Mouse (Mus musculus): ENCODE measurements around the gene Gm10220. TPM values are rescaled to one million over a fixed set of nuclear protein-coding genes. Genes with fewer than 3 reads are reported as not detected.

Gm10220 gene
- polyA plus RNA-seq (2015; fragmentation: Nextera tagmentation; extraction: Ambion mirVana): not detected in 2 replicates

DNA sequence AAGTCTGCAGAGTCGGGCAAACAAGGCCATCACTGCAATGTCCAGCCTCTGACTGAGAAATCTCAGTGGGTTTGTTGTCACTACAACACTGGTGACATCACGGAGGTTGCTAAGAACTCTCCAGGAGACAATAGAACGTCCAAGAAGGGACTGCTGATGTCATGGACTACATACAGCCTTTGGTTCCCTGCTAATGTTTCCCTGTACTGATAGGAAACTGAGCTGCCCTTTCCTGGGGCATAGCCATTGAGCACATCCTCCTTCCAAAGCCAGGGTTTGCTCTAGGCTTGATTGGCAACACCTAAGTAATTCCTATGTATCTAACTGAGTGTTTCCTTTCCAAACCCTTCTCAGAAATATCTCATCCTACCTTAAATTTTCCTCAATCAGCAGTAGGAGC, at the start of gene Gm10220:
Gene Gm10220, minus strand, starts transcription at position 101 of the 400 bp plus-strand sequence.

GRCm38 (mm10) chr5:26105262-26105661, 16.0 kb downstream of the Gm10220 start, which contains the start of gene 5031410I06Rik:
5031410I06Rik (minus strand) TSS chr5:26105362.

DNA sequence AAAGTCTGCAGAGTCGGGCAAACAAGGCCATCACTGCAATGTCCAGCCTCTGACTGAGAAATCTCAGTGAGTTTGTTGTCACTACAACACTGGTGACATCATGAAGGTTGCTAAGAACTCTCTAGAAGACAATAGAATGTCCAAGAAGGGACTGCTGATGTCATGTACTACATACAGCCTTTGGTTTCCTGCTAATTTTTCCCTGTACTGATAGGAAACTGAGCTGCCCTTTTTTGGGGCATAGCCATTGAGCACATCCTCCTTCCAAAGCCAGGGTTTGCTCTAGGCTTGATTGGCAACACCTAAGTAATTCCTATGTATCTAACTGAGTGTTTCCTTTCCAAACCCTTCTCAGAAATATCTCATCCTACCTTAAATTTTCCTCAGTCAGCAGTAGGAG, 32.0 kb downstream of the Gm10220 start, which contains the start of gene Gm10471:
Gene Gm10471, minus strand, starts transcription at position 101 of the 400 bp plus-strand sequence.

Other genes starting within 250 kb of the Gm10220 start
- not detected in 2 replicates for gene Gm21663, start 179.0 kb downstream of the Gm10220 start, polyA plus RNA-seq (2015; fragmentation: Nextera tagmentation; extraction: Ambion mirVana)
- not detected in 2 replicates for gene Gm21671, start 167.0 kb downstream of the Gm10220 start, polyA plus RNA-seq (2015; fragmentation: Nextera tagmentation; extraction: Ambion mirVana)
- not detected in 2 replicates for gene Gm21680, start 148.8 kb downstream of the Gm10220 start, polyA plus RNA-seq (2015; fragmentation: Nextera tagmentation; extraction: Ambion mirVana)
- gene Gm21698, start 132.8 kb downstream of the Gm10220 start, polyA plus RNA-seq (2015; fragmentation: Nextera tagmentation; extraction: Ambion mirVana): not detected in 2 replicates
- not detected in 2 replicates for gene Gm1979, start 116.6 kb downstream of the Gm10220 start, polyA plus RNA-seq (2015; fragmentation: Nextera tagmentation; extraction: Ambion mirVana)
- not detected in 2 replicates for gene Gm5862, start 98.5 kb downstream of the Gm10220 start, polyA plus RNA-seq (2015; fragmentation: Nextera tagmentation; extraction: Ambion mirVana)
- gene Speer4a, start 81.9 kb downstream of the Gm10220 start, polyA plus RNA-seq (2015; fragmentation: Nextera tagmentation; extraction: Ambion mirVana): not detected in 2 replicates
- not detected in 2 replicates for gene Gm7347, start 62.8 kb downstream of the Gm10220 start, polyA plus RNA-seq (2015; fragmentation: Nextera tagmentation; extraction: Ambion mirVana)
- gene Gm10471, start 32.1 kb downstream of the Gm10220 start, polyA plus RNA-seq (2015; fragmentation: Nextera tagmentation; extraction: Ambion mirVana): not detected in 2 replicates
- gene 5031410I06Rik, start 16.1 kb downstream of the Gm10220 start, polyA plus RNA-seq (2015; fragmentation: Nextera tagmentation; extraction: Ambion mirVana): not detected in 2 replicates
- gene Gm7361, start 136.3 kb upstream of the Gm10220 start, polyA plus RNA-seq (2015; fragmentation: Nextera tagmentation; extraction: Ambion mirVana): not detected in 2 replicates